Mouse (Mus musculus) spleen, adult 2 months (tissue): ENCODE data around the gene Eif5a.

Source experiments
- CTCF ChIP-seq: fragments of 200-500 bp; IDR thresholded peaks from 2 replicates; pipeline ENCODE4 v1.5.1; 2011; ENCODE audit warnings: mild to moderate bottlenecking, inconsistent platforms; ENCODE audit not compliant: insufficient read depth, insufficient read length, insufficient replicate concordance; ENCODE audit errors: extremely low read depth
- POLR2A ChIP-seq: fragments of 200-500 bp; IDR thresholded peaks from 2 replicates; pipeline ENCODE4 v1.6.1; 2011; ENCODE audit warnings: low read depth, low read length, inconsistent platforms

DNA sequence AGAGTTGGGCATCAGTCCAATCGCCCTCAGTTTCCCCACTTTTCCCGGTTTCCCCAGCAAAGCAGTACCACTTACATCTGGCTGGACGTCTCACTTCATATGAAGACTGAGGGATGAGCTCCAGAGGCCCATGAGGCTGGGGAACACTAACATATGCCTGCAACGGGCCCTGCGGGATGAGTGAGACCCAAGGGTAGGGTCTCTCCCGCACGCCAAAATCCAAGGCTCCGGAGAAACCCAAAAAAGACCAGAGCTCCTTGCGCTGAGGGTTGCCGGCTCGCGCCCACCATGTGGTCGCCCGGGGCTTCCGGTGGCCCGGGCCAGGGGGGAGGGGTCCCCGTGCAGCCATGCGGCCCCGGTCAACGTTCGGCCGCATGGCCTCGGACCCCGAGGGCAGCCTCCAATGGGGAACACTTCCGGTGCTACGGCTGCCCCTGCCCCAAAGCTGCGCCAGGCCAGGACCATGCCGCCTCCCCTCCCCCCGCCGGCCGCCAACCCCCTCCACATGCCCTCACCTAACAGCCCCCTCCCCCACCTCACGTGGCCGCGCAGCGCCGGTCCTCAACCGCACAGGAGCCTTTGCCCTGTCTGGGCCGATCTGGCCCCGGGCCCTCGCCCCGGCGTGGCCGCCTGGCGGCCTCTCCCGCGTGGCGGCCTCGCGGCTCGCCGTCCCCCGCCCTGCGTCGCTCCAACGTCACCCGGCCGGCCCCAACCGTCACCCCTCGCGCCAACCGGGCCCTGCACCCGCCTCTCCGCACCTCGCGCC lies 1.3 kb downstream of the Eif5a start:
- TF ChIP-seq POLR2A (no peak), CTCF (no peak)
